Mouse (Mus musculus): ENCODE measurements around the gene Ryr1. TPM values are rescaled to one million over a fixed set of nuclear protein-coding genes. Genes with fewer than 3 reads are reported as not detected.
A peak's percentile ranks its signal among the peaks of the same experiment; 100 is the strongest.

Ryr1 gene
- polyA plus RNA-seq, 1 experiment from 2014 or later = 0.58 TPM

- H3K36me3 ChIP-seq (ENCODE audit: control insufficient read depth, insufficient read depth) = peaks cover 6% of the 10 kb centered on the region
- no peak overlapping the region for H3K27ac ChIP-seq (ENCODE audit: low read length)
- H3K9ac ChIP-seq (ENCODE audit: low read depth, low read length) = no peak overlapping the region
- no peaks in the 10 kb centered on the region for H3K9me3 ChIP-seq (replicated peaks; ENCODE audit: control insufficient read depth, low read length)
- no peak overlapping the region for H3K4me3 ChIP-seq (ENCODE audit: low read depth, low read length)
- no peak overlapping the region for H3K4me2 ChIP-seq (ENCODE audit: low read depth, low read length)
- 71% methylated on average over 4 of the region's 4 CpGs for WGBS (ENCODE audit: insufficient replicate concordance)
- no peaks in the 10 kb centered on the region for H3K27me3 ChIP-seq (ENCODE audit: control insufficient read depth, insufficient read depth, low read depth, low read length)
- peaks cover 20% of the 10 kb centered on the region for H3K4me1 ChIP-seq (ENCODE audit: control insufficient read depth, low read depth, low read length)
- ATAC-seq (ENCODE audit: low read depth) = no peak
Measured at GRCm38 (mm10) chr7:28966751-28967505, 158.1 kb downstream of the Ryr1 start.

- Histone ChIP-seq H3K9ac (ENCODE audit: low read depth, low read length) (no peak overlapping the region), H3K36me3 (ENCODE audit: control insufficient read depth, insufficient read depth) (peaks cover 2% of the 10 kb centered on the region), H3K4me2 (ENCODE audit: low read depth, low read length) (no peak overlapping the region), H3K27me3 (ENCODE audit: control insufficient read depth, insufficient read depth, low read depth, low read length) (no peaks in the 10 kb centered on the region), H3K9me3 (replicated peaks; ENCODE audit: control insufficient read depth, low read length) (no peaks in the 10 kb centered on the region), H3K4me3 (ENCODE audit: low read depth, low read length) (no peak overlapping the region), H3K27ac (ENCODE audit: low read length) (no peak overlapping the region), H3K4me1 (ENCODE audit: control insufficient read depth, low read depth, low read length) (peaks cover 20% of the 10 kb centered on the region)
- WGBS (ENCODE audit: insufficient replicate concordance) = 62% methylated on average over 4 of the region's 5 CpGs
- ATAC-seq (ENCODE audit: low read depth) = no peak
Measured at GRCm38 (mm10) chr7:28966181-28966580, 158.8 kb downstream of the Ryr1 start.

GRCm38 (mm10) chr7:28965346-28965840 lies 159.6 kb downstream of the Ryr1 start:
- H3K9ac ChIP-seq (ENCODE audit: low read depth, low read length) = no peak overlapping the region
- 69% methylated on average over 5 of the region's 5 CpGs for WGBS (ENCODE audit: insufficient replicate concordance)
- H3K9me3 ChIP-seq (replicated peaks; ENCODE audit: control insufficient read depth, low read length) = no peaks in the 10 kb centered on the region
- no peaks in the 10 kb centered on the region for H3K27me3 ChIP-seq (ENCODE audit: control insufficient read depth, insufficient read depth, low read depth, low read length)
- H3K27ac ChIP-seq (ENCODE audit: low read length) = no peak overlapping the region
- peaks cover 2% of the 10 kb centered on the region; the same call in 1 of the 2 replicates for H3K36me3 ChIP-seq (ENCODE audit: control insufficient read depth, insufficient read depth)
- H3K4me1 ChIP-seq (ENCODE audit: control insufficient read depth, low read depth, low read length) = peaks cover 22% of the 10 kb centered on the region
- no peak for ATAC-seq (ENCODE audit: low read depth)
- no peak overlapping the region for H3K4me3 ChIP-seq (ENCODE audit: low read depth, low read length)
- H3K4me2 ChIP-seq (ENCODE audit: low read depth, low read length) = no peak overlapping the region

- ATAC-seq (ENCODE audit: low read depth) = no peak
- Histone ChIP-seq H3K4me1 (ENCODE audit: control insufficient read depth, low read depth, low read length) (peaks cover 33% of the 10 kb centered on the region), H3K9me3 (replicated peaks; ENCODE audit: control insufficient read depth, low read length) (no peaks in the 10 kb centered on the region), H3K4me2 (ENCODE audit: low read depth, low read length) (no peak overlapping the region), H3K27me3 (ENCODE audit: control insufficient read depth, insufficient read depth, low read depth, low read length) (no peaks in the 10 kb centered on the region), H3K27ac (ENCODE audit: low read length) (no peak overlapping the region), H3K36me3 (ENCODE audit: control insufficient read depth, insufficient read depth) (no peaks in the 10 kb centered on the region), H3K9ac (ENCODE audit: low read depth, low read length) (0 out of 2 replicates have a peak overlapping the region, but pooled peaks have one; percentile 4), H3K4me3 (ENCODE audit: low read depth, low read length) (no peak overlapping the region)
- WGBS (ENCODE audit: insufficient replicate concordance) = 73% methylated on average over 3 of the region's 3 CpGs
Measured at GRCm38 (mm10) chr7:28963399-28963923, 161.5 kb downstream of the Ryr1 start.

- Histone ChIP-seq H3K9me3 (replicated peaks; ENCODE audit: control insufficient read depth, low read length) (no peaks in the 10 kb centered on the region), H3K27me3 (ENCODE audit: control insufficient read depth, insufficient read depth, low read depth, low read length) (no peaks in the 10 kb centered on the region), H3K36me3 (ENCODE audit: control insufficient read depth, insufficient read depth) (no peaks in the 10 kb centered on the region), H3K9ac (ENCODE audit: low read depth, low read length) (peak within 1 kb of the TSS; percentile 93), H3K4me1 (ENCODE audit: control insufficient read depth, low read depth, low read length) (peaks cover 47% of the 10 kb centered on the region), H3K4me2 (ENCODE audit: low read depth, low read length) (peak within 1 kb of the TSS; percentile 75), H3K4me3 (ENCODE audit: low read depth, low read length) (peak within 1 kb of the TSS; percentile 84), H3K27ac (ENCODE audit: low read length) (peak within 1 kb of the TSS; percentile 90)
- under 1% methylated on average over 73 of the region's 76 CpGs for WGBS (ENCODE audit: insufficient replicate concordance)
- peak; percentile 90 for ATAC-seq (ENCODE audit: low read depth)
Measured at GRCm38 (mm10) chr7:28961927-28962670, 162.9 kb downstream of the Ryr1 start, which contains the start of gene Actn4. Gene Actn4 (minus strand): TSS chr7:28962340.

- Histone ChIP-seq H3K4me1 (ENCODE audit: control insufficient read depth, low read depth, low read length) (peaks cover 51% of the 10 kb centered on the region), H3K4me3 (ENCODE audit: low read depth, low read length) (peak overlapping the region; percentile 84), H3K36me3 (ENCODE audit: control insufficient read depth, insufficient read depth) (no peaks in the 10 kb centered on the region), H3K9me3 (replicated peaks; ENCODE audit: control insufficient read depth, low read length) (no peaks in the 10 kb centered on the region), H3K4me2 (ENCODE audit: low read depth, low read length) (peak overlapping the region; percentile 69), H3K27me3 (ENCODE audit: control insufficient read depth, insufficient read depth, low read depth, low read length) (no peaks in the 10 kb centered on the region), H3K27ac (ENCODE audit: low read length) (peak overlapping the region; percentile 90), H3K9ac (ENCODE audit: low read depth, low read length) (peak overlapping the region; percentile 93)
- ATAC-seq (ENCODE audit: low read depth) = no peak
- under 1% methylated on average over 7 of the region's 7 CpGs for WGBS (ENCODE audit: insufficient replicate concordance)
Measured at GRCm38 (mm10) chr7:28961584-28961926, 163.4 kb downstream of the Ryr1 start.

GRCm38 (mm10) chr7:28960354-28961046 lies 164.5 kb downstream of the Ryr1 start:
- H3K4me3 ChIP-seq (ENCODE audit: low read depth, low read length) = peak overlapping the region; percentile 84
- peak overlapping the region; percentile 90 for H3K27ac ChIP-seq (ENCODE audit: low read length)
- H3K36me3 ChIP-seq (ENCODE audit: control insufficient read depth, insufficient read depth) = no peaks in the 10 kb centered on the region
- ATAC-seq (ENCODE audit: low read depth) = no peak
- peak overlapping the region; percentile 69 for H3K4me2 ChIP-seq (ENCODE audit: low read depth, low read length)
- no peaks in the 10 kb centered on the region for H3K9me3 ChIP-seq (replicated peaks; ENCODE audit: control insufficient read depth, low read length)
- peaks cover 60% of the 10 kb centered on the region for H3K4me1 ChIP-seq (ENCODE audit: control insufficient read depth, low read depth, low read length)
- WGBS (ENCODE audit: insufficient replicate concordance) = 30% methylated on average over 9 of the region's 9 CpGs
- peak overlapping the region; percentile 93 for H3K9ac ChIP-seq (ENCODE audit: low read depth, low read length)
- no peaks in the 10 kb centered on the region for H3K27me3 ChIP-seq (ENCODE audit: control insufficient read depth, insufficient read depth, low read depth, low read length)

GRCm38 (mm10) chr7:28959505-28960045 lies 165.4 kb downstream of the Ryr1 start:
- H3K4me2 ChIP-seq (ENCODE audit: low read depth, low read length) = peak overlapping the region; percentile 69
- no peaks in the 10 kb centered on the region for H3K27me3 ChIP-seq (ENCODE audit: control insufficient read depth, insufficient read depth, low read depth, low read length)
- peak; percentile 25 for ATAC-seq (ENCODE audit: low read depth)
- H3K4me3 ChIP-seq (ENCODE audit: low read depth, low read length) = peak overlapping the region; percentile 84
- peak overlapping the region; percentile 90 for H3K27ac ChIP-seq (ENCODE audit: low read length)
- peak overlapping the region; percentile 93 for H3K9ac ChIP-seq (ENCODE audit: low read depth, low read length)
- no peaks in the 10 kb centered on the region for H3K9me3 ChIP-seq (replicated peaks; ENCODE audit: control insufficient read depth, low read length)
- 4% methylated on average over 6 of the region's 6 CpGs for WGBS (ENCODE audit: insufficient replicate concordance)
- peaks cover 70% of the 10 kb centered on the region for H3K4me1 ChIP-seq (ENCODE audit: control insufficient read depth, low read depth, low read length)
- no peaks in the 10 kb centered on the region for H3K36me3 ChIP-seq (ENCODE audit: control insufficient read depth, insufficient read depth)

Data from liver, embryonic 16.5 days (tissue).